11 mouse cellular contexts compared by ENCODE assay signal in genomic region chr3:108081681-108082080, GRCm38 (mm10). TPM values are rescaled to one million over a fixed set of nuclear protein-coding genes. Genes with fewer than 3 reads are reported as not detected.
DNase-seq lines count a peak whose midpoint lies in the region; ATAC-seq lines count a peak whose summit lies in the region.
"Had no signal": no experiment of that assay in that cellular context is flagged by ENCODE, and none has a peak within 500 bp of the region (broad histone marks: within the 10 kb centered on the region; RNA-seq: fewer than 3 reads in every experiment).

No protein-coding gene starts in this region.

- H3K9me3 ChIP-seq in hindbrain, embryonic 13.5 days, result no peaks in the 10 kb centered on the region
- H3K9me3 ChIP-seq in hindbrain, embryonic 11.5 days (ENCODE audit: control insufficient read depth, low read length), result no peaks in the 10 kb centered on the region
- H3K9me3 ChIP-seq in limb, embryonic 11.5 days (ENCODE audit: control insufficient read depth, low read length), result no peaks in the 10 kb centered on the region
- H3K9me3 ChIP-seq in neural tube, embryonic 12.5 days, result no peaks in the 10 kb centered on the region
- H3K9me3 ChIP-seq: megakaryocyte, embryonic 14.5 days had no signal

- 76% methylated on average over 4 of the region's 4 CpGs for WGBS in hindbrain, embryonic 13.5 days
- 75% methylated on average over 4 of the region's 4 CpGs for WGBS in hindbrain, embryonic 11.5 days
- 72% methylated on average over 4 of the region's 4 CpGs for WGBS in limb, embryonic 11.5 days
- 69% methylated on average over 4 of the region's 4 CpGs for WGBS in neural tube, embryonic 12.5 days

- peaks cover 42% of the 10 kb centered on the region for H3K36me3 ChIP-seq in hindbrain, embryonic 13.5 days
- 0 out of 2 replicates have a peak, but pooled peaks cover 4% of the 10 kb centered on the region for H3K36me3 ChIP-seq in hindbrain, embryonic 11.5 days (ENCODE audit: control insufficient read depth, insufficient read depth, low read length)
- peaks cover 9% of the 10 kb centered on the region for H3K36me3 ChIP-seq in limb, embryonic 11.5 days (ENCODE audit: control insufficient read depth, insufficient read depth, low read length)
- peaks cover 32% of the 10 kb centered on the region for H3K36me3 ChIP-seq in neural tube, embryonic 12.5 days

- DNase-seq in adrenal gland, adult (ENCODE audit: inconsistent age in 2 of 2, low spot score in 1 of 2), result peak; percentile 22 to 71
- no peak for DNase-seq in adrenal gland, adult 8-10 months
- no peak for DNase-seq in hindbrain, embryonic 11.5 days (ENCODE audit: low spot score)
- DNase-seq in limb, embryonic 11.5 days (ENCODE audit: low spot score), result no peak
- DNase-seq in cerebellum, postnatal 25 days, result no peak
- DNase-seq in testis, postnatal 10 days (ENCODE audit: low spot score), result no peak
- DNase-seq: layer of hippocampus, adult 9-11 months; right cerebral cortex, postnatal 25 days had no signal

- H3K4me1 ChIP-seq in hindbrain, embryonic 13.5 days (replicated peaks), result peaks cover 51% of the 10 kb centered on the region
- peaks cover 8% of the 10 kb centered on the region for H3K4me1 ChIP-seq in hindbrain, embryonic 11.5 days (replicated peaks; ENCODE audit: control insufficient read depth, insufficient read depth, low read length)
- peaks cover 25% of the 10 kb centered on the region; the same call in 1 of the 2 replicates for H3K4me1 ChIP-seq in limb, embryonic 11.5 days (ENCODE audit: control insufficient read depth, insufficient read depth, low read length)
- H3K4me1 ChIP-seq in neural tube, embryonic 12.5 days, result peaks cover 46% of the 10 kb centered on the region

- H3K4me3 ChIP-seq in hindbrain, embryonic 13.5 days, result no peak overlapping the region
- no peak overlapping the region for H3K4me3 ChIP-seq in hindbrain, embryonic 11.5 days (ENCODE audit: low read depth, low read length)
- H3K4me3 ChIP-seq in limb, embryonic 11.5 days (ENCODE audit: low read depth, low read length), result no peak overlapping the region
- H3K4me3 ChIP-seq in neural tube, embryonic 12.5 days, result no peak overlapping the region

- H3K27ac ChIP-seq in hindbrain, embryonic 13.5 days, result 0 out of 2 replicates have a peak overlapping the region, but pooled peaks have one; percentile 5
- H3K27ac ChIP-seq in hindbrain, embryonic 11.5 days (ENCODE audit: low read depth, low read length), result no peak overlapping the region
- H3K27ac ChIP-seq in limb, embryonic 11.5 days (replicated peaks; ENCODE audit: low read depth, low read length), result no peak overlapping the region
- no peak overlapping the region for H3K27ac ChIP-seq in neural tube, embryonic 12.5 days

- peak overlapping the region; percentile 29; the same call in 1 of the 2 replicates for H3K9ac ChIP-seq in hindbrain, embryonic 13.5 days
- H3K9ac ChIP-seq in hindbrain, embryonic 11.5 days (ENCODE audit: low read depth, low read length), result no peak overlapping the region
- H3K9ac ChIP-seq in limb, embryonic 11.5 days (ENCODE audit: low read length), result no peak overlapping the region
- no peak overlapping the region for H3K9ac ChIP-seq in neural tube, embryonic 12.5 days

- no peak for ATAC-seq in hindbrain, embryonic 13.5 days (ENCODE audit: low FRiP score)
- no peak for ATAC-seq in hindbrain, embryonic 11.5 days (ENCODE audit: low FRiP score)
- ATAC-seq in limb, embryonic 11.5 days (ENCODE audit: insufficient number of reproducible peaks, low FRiP score, low TSS enrichment, low read depth), result no peak
- no peak for ATAC-seq in neural tube, embryonic 12.5 days (ENCODE audit: low FRiP score, low read depth)

- no peaks in the 10 kb centered on the region for H3K27me3 ChIP-seq in hindbrain, embryonic 13.5 days
- H3K27me3 ChIP-seq in hindbrain, embryonic 11.5 days (ENCODE audit: control insufficient read depth, insufficient read depth, low read length), result no peaks in the 10 kb centered on the region
- H3K27me3 ChIP-seq in limb, embryonic 11.5 days (ENCODE audit: control insufficient read depth, insufficient read depth, low read length), result no peaks in the 10 kb centered on the region
- H3K27me3 ChIP-seq in neural tube, embryonic 12.5 days (replicated peaks), result no peaks in the 10 kb centered on the region
- H3K27me3 ChIP-seq: megakaryocyte, embryonic 14.5 days had no signal

- H3K4me2 ChIP-seq in hindbrain, embryonic 13.5 days, result peak overlapping the region; percentile 20
- no peak overlapping the region for H3K4me2 ChIP-seq in hindbrain, embryonic 11.5 days (replicated peaks; ENCODE audit: low read depth, low read length)
- peak overlapping the region; percentile 22; the same call in 1 of the 2 replicates for H3K4me2 ChIP-seq in limb, embryonic 11.5 days (ENCODE audit: low read depth, severe bottlenecking)
- H3K4me2 ChIP-seq in neural tube, embryonic 12.5 days (replicated peaks), result peak overlapping the region; percentile 20

RNA-seq across cellular contexts. Expression of gene Ampd2, which starts 4.8 kb away (rescaled TPM):
- 100 to 1,000 TPM; 152 to 212 (median 184) TPM for total RNA-seq in adrenal gland, adult 8-10 months (2022)
- polyA plus RNA-seq in hindbrain, embryonic 13.5 days (2015; fragmentation: Nextera tagmentation; extraction: Ambion mirVana), result 50.9 and 52.4 TPM in 2 replicates
- polyA plus RNA-seq in hindbrain, embryonic 11.5 days (2014; fragmentation: Nextera tagmentation; extraction: Ambion mirVana), result 32.1 and 32.6 TPM in 2 replicates
- 37.0 and 38.0 TPM in 2 replicates for polyA plus RNA-seq in limb, embryonic 11.5 days (2014; fragmentation: Nextera tagmentation; extraction: Ambion mirVana)
- 47.7 and 51.2 TPM in 2 replicates for polyA plus RNA-seq in neural tube, embryonic 12.5 days (2016; fragmentation: Nextera tagmentation; extraction: Ambion mirVana)

RNA-seq across cellular contexts. Expression of gene Gnat2, which starts 10.9 kb away (rescaled TPM):
- 10 to 100 TPM; 14.7 to 22.5 (median 17.6) TPM for total RNA-seq in adrenal gland, adult 8-10 months (2022)
- 0.10 and 0.43 TPM in 2 replicates for polyA plus RNA-seq in hindbrain, embryonic 13.5 days (2015; fragmentation: Nextera tagmentation; extraction: Ambion mirVana)
- polyA plus RNA-seq in hindbrain, embryonic 11.5 days (2014; fragmentation: Nextera tagmentation; extraction: Ambion mirVana), result 0.62 and 0.89 TPM in 2 replicates
- polyA plus RNA-seq in limb, embryonic 11.5 days (2014; fragmentation: Nextera tagmentation; extraction: Ambion mirVana), result 1.6 and 1.8 TPM in 2 replicates
- 0.43 and 0.57 TPM in 2 replicates for polyA plus RNA-seq in neural tube, embryonic 12.5 days (2016; fragmentation: Nextera tagmentation; extraction: Ambion mirVana)

RNA-seq across cellular contexts. Expression of gene Gstm4, which starts 37.0 kb away (rescaled TPM):
- 10 to 100 TPM; 15.3 to 20.7 (median 19.6) TPM for total RNA-seq in adrenal gland, adult 8-10 months (2022)
- 15.2 and 15.4 TPM in 2 replicates for polyA plus RNA-seq in hindbrain, embryonic 13.5 days (2015; fragmentation: Nextera tagmentation; extraction: Ambion mirVana)
- polyA plus RNA-seq in hindbrain, embryonic 11.5 days (2014; fragmentation: Nextera tagmentation; extraction: Ambion mirVana), result 11.4 and 12.9 TPM in 2 replicates
- polyA plus RNA-seq in limb, embryonic 11.5 days (2014; fragmentation: Nextera tagmentation; extraction: Ambion mirVana), result 13.2 and 15.1 TPM in 2 replicates
- 11.6 and 14.5 TPM in 2 replicates for polyA plus RNA-seq in neural tube, embryonic 12.5 days (2016; fragmentation: Nextera tagmentation; extraction: Ambion mirVana)

Comparison
In these comparisons a context has a peak if more than half of its experiments do, and no peak if none do; other contexts are left out.
1. DNase-seq: peak in adrenal gland, adult (2 of 2); none in adrenal gland, adult 8-10 months (single experiment), hindbrain, embryonic 11.5 days (single experiment), limb, embryonic 11.5 days (single experiment), cerebellum, postnatal 25 days (0 of 2) and testis, postnatal 10 days (single experiment).